Mouse (Mus musculus) kidney, embryonic 14.5 days (tissue): Measurements from ENCODE around the gene Polr3a. TPM values are rescaled to one million over a fixed set of nuclear protein-coding genes. Genes with fewer than 3 reads are reported as not detected.
"Not testable (repeated sequence)": the region's sequence is repeated elsewhere in the genome, so short reads cannot be mapped to it uniquely, and the experiment has no call there.

Experiments used
- ATAC-seq: fragments of 200-750 bp; cut with Nextera tagmentation; 2 replicates; pipeline ENCODE4 v1.8.0; 2017; ENCODE audit warnings: moderate number of reproducible peaks, mild to moderate bottlenecking, moderate TSS enrichment, moderate library complexity; ENCODE audit not compliant: low FRiP score, low TSS enrichment
- H3K27ac ChIP-seq: fragments of 300-500 bp; sonication (generic); 2 replicates; pipeline ENCODE4 v1.5.1; 2014; ENCODE audit warnings: low read depth, mild to moderate bottlenecking, low read length, moderate library complexity, mixed read lengths
- H3K27me3 ChIP-seq: fragments of 300-500 bp; sonication (generic); 2 replicates; pipeline ENCODE4 v1.6.1; 2014; ENCODE audit warnings: mild to moderate bottlenecking, low read length; ENCODE audit not compliant: control insufficient read depth, insufficient read depth
- H3K36me3 ChIP-seq: fragments of 300-500 bp; sonication (generic); 2 replicates; pipeline ENCODE4 v1.6.1; 2014; ENCODE audit warnings: low read length, mixed read lengths; ENCODE audit not compliant: control insufficient read depth, insufficient read depth
- H3K4me1 ChIP-seq: fragments of 300-500 bp; sonication (generic); 2 replicates; pipeline ENCODE4 v1.6.1; 2014; ENCODE audit warnings: low read length, mixed read lengths; ENCODE audit not compliant: control insufficient read depth, insufficient read depth
- H3K4me2 ChIP-seq: fragments of 300-500 bp; sonication (generic); replicated peaks from 2 replicates; pipeline ENCODE4 v1.6.1; 2014; ENCODE audit warnings: low read depth, mild to moderate bottlenecking, low read length
- H3K4me3 ChIP-seq: fragments of 300-500 bp; sonication (generic); 2 replicates; pipeline ENCODE4 v1.5.1; 2014; ENCODE audit warnings: mild to moderate bottlenecking, low read length
- H3K9ac ChIP-seq: fragments of 300-500 bp; sonication (generic); 2 replicates; pipeline ENCODE4 v1.6.1; 2014; ENCODE audit warnings: low read depth, mild to moderate bottlenecking, low read length, moderate library complexity
- H3K9me3 ChIP-seq: fragments of 300-500 bp; sonication (generic); 2 replicates; pipeline ENCODE4 v1.6.1; 2016; ENCODE audit warnings: low read length; ENCODE audit not compliant: control insufficient read depth
- WGBS: fragments of 180-500 bp; shearing (Covaris S2); extraction: QIAGEN DNeasy Blood & Tissue Kit; methylation state at CpG from one replicate; pipeline ENCODE4 v1.1.7; 2014; 5-methylcytosine and 5-hydroxymethylcytosine counted together
- polyA plus RNA-seq: library from polyadenylated mRNA; unstranded; fragments of >200 nt; fragmentation: Nextera tagmentation; extraction: Ambion mirVana; gene quantifications from 2 replicates; pipeline ENCODE4 v1.2.1, GENCODE M21; 2014

The Polr3a gene
- polyA plus RNA-seq, 1 experiment from 2014 or later = 18.3 TPM

DNA sequence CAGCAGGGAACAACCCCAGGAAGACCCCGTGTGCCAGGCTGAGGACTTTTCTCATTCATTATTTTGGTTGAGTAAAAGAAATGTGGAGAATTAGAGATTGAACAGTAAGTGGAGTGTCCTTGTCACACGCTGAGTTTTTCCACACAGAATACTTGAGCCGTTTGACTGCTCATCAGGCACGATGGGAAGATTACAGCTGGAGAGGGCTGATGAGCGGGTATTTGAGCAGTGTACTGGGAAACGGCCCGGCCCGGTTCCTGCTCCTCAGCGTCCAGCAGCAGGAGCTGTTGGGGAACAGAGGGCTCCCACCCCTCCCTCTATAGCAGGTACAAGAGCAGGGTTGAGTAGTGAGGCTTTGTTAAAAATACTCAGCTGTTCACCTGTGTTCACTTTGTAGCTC, 12.6 kb upstream of the Polr3a start:
- WGBS = 39% methylated on average over 9 of the region's 9 CpGs
- Histone ChIP-seq H3K4me1 (peaks cover 9% of the 10 kb centered on the region; the same call in 1 of the 2 replicates), H3K36me3 (peaks cover 53% of the 10 kb centered on the region), H3K4me3 (no peak overlapping the region), H3K27ac (no peak overlapping the region), H3K9me3 (no peaks in the 10 kb centered on the region), H3K9ac (no peak overlapping the region), H3K27me3 (no peaks in the 10 kb centered on the region), H3K4me2 (no peak overlapping the region)
- no peak for ATAC-seq

DNA sequence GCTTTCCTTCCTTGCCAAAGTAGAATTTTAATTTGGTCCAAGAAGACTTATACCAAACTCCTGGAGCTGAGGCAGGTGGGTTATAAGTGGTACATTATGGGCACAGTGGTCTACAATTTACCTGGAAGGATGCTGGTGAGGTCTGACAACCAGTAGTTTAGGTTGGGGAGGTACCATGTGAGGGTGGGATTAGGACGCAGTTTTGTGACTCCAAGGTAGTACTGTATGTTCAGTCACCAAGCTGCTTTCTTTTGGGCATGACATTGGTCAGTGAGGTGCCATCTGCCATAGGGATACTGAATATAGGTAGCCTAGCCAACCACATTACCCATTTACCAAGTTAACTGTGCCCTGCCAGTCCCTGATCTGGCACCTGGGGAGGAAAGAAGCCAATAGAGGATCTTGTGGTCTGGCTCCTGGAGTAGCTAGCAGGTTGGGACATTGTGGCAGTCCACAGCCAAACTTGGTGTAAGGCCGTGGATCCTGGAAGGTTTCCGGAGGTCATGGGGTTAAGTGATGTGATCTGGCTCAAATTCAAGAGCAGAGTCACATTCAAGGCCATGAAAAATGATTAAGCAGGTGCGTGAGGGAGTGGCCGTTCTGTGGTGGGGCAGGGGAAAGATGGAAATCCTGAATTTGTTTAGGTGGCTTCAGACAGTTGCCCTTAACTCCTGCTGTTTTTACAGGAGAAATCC, 11.8 kb upstream of the Polr3a start:
- Histone ChIP-seq H3K9ac (no peak overlapping the region), H3K4me1 (peaks cover 14% of the 10 kb centered on the region), H3K36me3 (peaks cover 61% of the 10 kb centered on the region), H3K27me3 (no peaks in the 10 kb centered on the region), H3K9me3 (no peaks in the 10 kb centered on the region), H3K27ac (no peak overlapping the region), H3K4me3 (no peak overlapping the region), H3K4me2 (no peak overlapping the region)
- WGBS = 57% methylated on average over 5 of the region's 5 CpGs
- ATAC-seq = no peak

DNA sequence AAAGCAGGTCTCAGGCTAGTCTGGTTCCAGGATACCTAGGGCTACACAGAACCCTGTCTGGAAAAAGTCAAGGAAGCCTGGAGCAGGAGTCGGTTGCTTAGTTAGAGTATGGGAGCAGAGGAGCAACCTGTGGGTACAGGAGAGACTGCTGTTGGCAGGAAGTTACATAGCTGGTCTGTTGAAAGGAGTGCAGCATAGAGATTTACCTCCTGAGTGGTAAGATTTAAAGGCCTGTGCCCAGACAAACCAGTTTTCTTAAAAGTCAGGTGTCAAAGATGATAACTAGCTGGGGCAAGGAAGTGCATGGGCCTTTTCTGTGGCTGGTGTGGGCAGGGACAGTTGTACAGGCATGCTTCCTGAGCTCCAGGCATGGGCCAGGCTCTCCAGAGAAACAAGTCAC, 10.6 kb upstream of the Polr3a start:
- peaks cover 21% of the 10 kb centered on the region for H3K4me1 ChIP-seq
- H3K27ac ChIP-seq = no peak overlapping the region
- H3K4me3 ChIP-seq = no peak overlapping the region
- ATAC-seq = no peak
- H3K9me3 ChIP-seq = no peaks in the 10 kb centered on the region
- no peak overlapping the region for H3K9ac ChIP-seq
- peaks cover 73% of the 10 kb centered on the region for H3K36me3 ChIP-seq
- H3K27me3 ChIP-seq = no peaks in the 10 kb centered on the region
- 93% methylated on average over 1 of the region's 1 CpGs for WGBS
- no peak overlapping the region for H3K4me2 ChIP-seq

DNA sequence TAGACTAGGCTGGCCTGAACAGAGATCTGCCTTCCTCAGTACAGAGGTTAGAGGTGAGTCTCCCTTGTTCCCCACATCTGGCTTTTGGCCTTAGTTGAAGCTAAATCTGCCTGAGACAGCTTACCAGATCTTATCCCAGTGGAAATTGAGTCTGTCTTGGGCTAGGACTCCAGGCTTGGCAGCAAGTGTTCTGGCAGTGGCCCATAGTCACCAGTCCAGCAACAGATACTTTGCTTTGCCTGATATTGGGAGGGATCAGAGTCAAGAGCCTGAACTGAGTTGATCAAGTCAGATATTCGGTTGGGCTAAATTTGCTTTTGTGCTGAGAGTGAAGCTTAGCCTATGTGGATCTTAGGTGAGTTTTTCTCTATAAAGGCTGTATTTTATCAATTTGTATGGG, 9.6 kb upstream of the Polr3a start:
- H3K4me2 ChIP-seq = no peak overlapping the region
- peaks cover 26% of the 10 kb centered on the region for H3K4me1 ChIP-seq
- H3K9ac ChIP-seq = no peak overlapping the region
- no peaks in the 10 kb centered on the region for H3K27me3 ChIP-seq
- H3K4me3 ChIP-seq = no peak overlapping the region
- 92% methylated on average over 1 of the region's 1 CpGs for WGBS
- ATAC-seq = no peak
- no peaks in the 10 kb centered on the region for H3K9me3 ChIP-seq
- peaks cover 82% of the 10 kb centered on the region for H3K36me3 ChIP-seq
- no peak overlapping the region for H3K27ac ChIP-seq

DNA sequence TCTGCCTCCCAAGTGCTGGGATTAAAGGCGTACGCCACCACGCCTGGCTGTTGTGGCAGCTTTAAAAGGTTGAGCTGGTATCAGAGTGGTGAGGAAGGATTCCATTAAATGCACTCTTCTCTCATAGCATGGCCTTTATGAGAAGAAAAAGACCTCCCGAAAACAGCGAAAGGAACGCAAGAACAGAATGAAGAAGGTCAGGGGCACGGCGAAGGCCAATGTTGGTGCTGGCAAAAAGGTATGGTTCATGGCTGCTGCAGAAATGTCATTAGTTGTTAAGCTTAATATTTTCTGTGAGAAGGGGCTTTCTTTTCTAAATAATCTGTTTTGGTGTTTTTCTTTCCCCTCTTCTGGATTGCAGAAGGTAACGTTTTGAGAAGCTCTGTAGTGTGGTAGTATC, 6.4 kb upstream of the Polr3a start:
- Histone ChIP-seq H3K9ac (peak overlapping the region; percentile 40; the same call in 1 of the 2 replicates), H3K4me1 (peaks cover 19% of the 10 kb centered on the region), H3K27me3 (no peaks in the 10 kb centered on the region), H3K4me2 (peak overlapping the region; percentile 29; the same call in 1 of the 2 replicates), H3K4me3 (no peak overlapping the region; the same call in 1 of the 2 replicates), H3K27ac (no peak overlapping the region), H3K9me3 (no peaks in the 10 kb centered on the region), H3K36me3 (peaks cover 67% of the 10 kb centered on the region)
- 91% methylated on average over 9 of the region's 9 CpGs for WGBS
- no peak for ATAC-seq

DNA sequence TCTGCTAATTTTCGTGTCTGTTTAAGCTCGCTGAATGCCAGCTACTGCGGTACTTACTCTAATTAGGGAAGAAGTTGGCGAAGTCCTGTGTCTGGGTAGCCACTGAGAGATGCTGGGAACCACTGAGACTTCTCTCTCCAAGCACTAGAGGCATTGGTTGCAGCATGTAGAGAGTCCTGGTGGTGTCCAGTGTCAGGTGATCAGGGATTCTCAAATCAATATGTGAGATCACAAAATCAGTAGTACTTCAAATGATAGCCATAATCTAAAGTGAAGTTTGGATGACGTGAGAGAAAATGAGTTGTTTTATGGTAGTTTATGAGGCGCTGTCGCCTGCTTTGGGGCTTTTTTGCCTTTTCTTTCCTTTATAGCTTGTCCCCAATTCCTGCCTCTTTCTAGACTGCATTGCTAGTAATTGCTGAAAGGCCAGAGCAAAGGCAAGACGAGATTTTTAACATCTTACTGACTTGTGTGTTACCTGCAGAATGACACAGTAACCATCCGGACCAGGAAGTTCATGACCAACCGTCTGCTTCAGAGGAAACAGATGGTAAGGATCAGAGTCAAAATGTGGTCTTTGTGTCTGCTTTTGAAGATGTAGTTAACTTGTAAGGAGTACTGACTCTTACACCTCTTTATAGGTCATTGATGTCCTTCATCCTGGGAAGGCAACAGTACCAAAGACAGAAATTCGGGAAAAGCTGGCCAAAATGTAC, 4.6 kb upstream of the Polr3a start:
- no peak for ATAC-seq

DNA sequence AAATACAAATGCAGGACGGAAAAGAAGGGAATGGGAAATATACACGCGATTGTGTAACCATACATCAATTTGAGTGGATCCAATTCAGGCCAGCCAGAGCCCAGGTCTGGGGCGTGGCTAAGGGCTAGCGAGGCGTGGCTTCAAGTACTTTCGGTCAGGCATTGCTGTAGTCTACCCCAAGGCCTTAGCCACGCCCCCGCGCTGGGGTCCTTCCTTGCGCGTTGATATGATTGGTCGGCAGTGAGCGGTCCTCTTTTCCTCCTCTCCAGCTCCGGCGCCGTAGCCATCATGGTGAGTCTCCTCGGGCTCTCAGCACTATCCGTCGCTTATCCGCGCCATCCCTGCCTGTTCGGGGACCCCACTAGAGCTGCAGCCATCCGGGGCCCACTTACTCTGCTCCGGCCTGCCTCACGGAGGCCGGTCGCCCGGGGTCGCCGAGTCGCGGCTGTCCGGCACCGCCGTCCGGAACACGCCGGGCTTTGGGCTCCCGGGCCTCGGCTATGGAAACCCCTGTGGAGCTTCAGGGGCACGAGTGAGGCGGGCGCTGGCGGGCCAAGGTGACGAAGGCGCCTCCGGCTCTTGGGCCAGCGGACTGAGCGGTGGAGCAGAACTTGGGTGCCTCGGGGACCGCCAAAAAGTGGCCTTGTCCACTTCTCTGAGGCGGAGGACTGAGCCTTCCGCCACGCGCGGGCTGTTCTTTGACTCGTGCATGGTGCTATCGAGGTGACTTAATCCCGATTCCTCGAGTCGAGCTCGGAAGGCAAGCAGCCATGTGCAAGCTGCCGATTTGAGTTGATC, 3.8 kb upstream of the Polr3a start:
- H3K27me3 ChIP-seq = no peaks in the 10 kb centered on the region
- peaks cover 41% of the 10 kb centered on the region for H3K36me3 ChIP-seq
- H3K4me2 ChIP-seq = peak overlapping the region; percentile 73
- peak; percentile 92 for ATAC-seq
- peak overlapping the region; percentile 96 for H3K4me3 ChIP-seq
- under 1% methylated on average over 62 of the region's 64 CpGs for WGBS
- H3K9ac ChIP-seq = peak overlapping the region; percentile 94
- peak overlapping the region; percentile 82 for H3K27ac ChIP-seq
- no peaks in the 10 kb centered on the region for H3K9me3 ChIP-seq
- peaks cover 26% of the 10 kb centered on the region for H3K4me1 ChIP-seq

More for the DNA sequence above, 4.6 kb upstream of the Polr3a start:
- Histone ChIP-seq H3K27me3 (no peaks in the 10 kb centered on the region), H3K9me3 (no peaks in the 10 kb centered on the region), H3K36me3 (peaks cover 48% of the 10 kb centered on the region), H3K27ac (peak overlapping the region; percentile 82), H3K4me1 (peaks cover 19% of the 10 kb centered on the region), H3K9ac (peak overlapping the region; percentile 94), H3K4me3 (peak overlapping the region; percentile 96), H3K4me2 (peak overlapping the region; percentile 73)
- WGBS = 3% methylated on average over 11 of the region's 11 CpGs

DNA sequence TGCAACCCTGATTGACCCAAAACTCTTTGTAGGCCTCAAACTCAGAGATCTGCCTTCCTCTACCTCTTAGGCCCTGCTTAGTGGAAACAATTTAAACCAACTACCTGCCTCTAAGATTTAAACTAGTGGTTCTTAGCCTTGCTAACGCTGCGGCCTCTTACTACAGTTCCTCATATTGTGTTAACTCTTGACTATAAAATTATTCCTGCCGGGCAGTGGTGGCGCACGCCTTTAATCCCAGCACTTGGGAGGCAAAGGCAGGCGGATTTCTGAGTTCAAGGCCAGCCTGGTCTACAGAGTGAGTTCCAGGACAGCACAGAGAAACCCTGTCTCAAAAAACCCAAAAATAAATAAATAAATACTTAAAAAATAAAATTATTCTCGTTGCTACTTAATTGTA, 2.9 kb upstream of the Polr3a start:
- 95% methylated on average over 7 of the region's 7 CpGs for WGBS
- not testable (repeated sequence) for H3K4me2 ChIP-seq, ATAC-seq, H3K9ac ChIP-seq, H3K9me3 ChIP-seq, H3K4me3 ChIP-seq, H3K27me3 ChIP-seq, H3K27ac ChIP-seq
- Histone ChIP-seq H3K4me1 (peaks cover 26% of the 10 kb centered on the region), H3K36me3 (peaks cover 32% of the 10 kb centered on the region)
